Mouse (Mus musculus) hindbrain, embryonic 11.5 days (tissue): ENCODE results near the gene Etv6. TPM values are rescaled to one million over a fixed set of nuclear protein-coding genes. Genes with fewer than 3 reads are reported as not detected.

Experiments used
- ATAC-seq: fragments of 200-750 bp; cut with Nextera tagmentation; 2 replicates; pipeline ENCODE4 v1.8.0; 2017; ENCODE audit warnings: mild to moderate bottlenecking, moderate TSS enrichment, moderate library complexity; ENCODE audit not compliant: low FRiP score
- DNase-seq: peaks from one replicate; pipeline ENCODE4 v3.0.0-alpha.2; 2015; ENCODE audit warnings: low spot score
- H3K27ac ChIP-seq: fragments of 300-500 bp; sonication (generic); 2 replicates; pipeline ENCODE4 v1.5.1; 2014; ENCODE audit warnings: mild to moderate bottlenecking, low read depth, low read length
- H3K27me3 ChIP-seq: fragments of 300-500 bp; sonication (generic); 2 replicates; pipeline ENCODE4 v1.6.1; 2014; ENCODE audit warnings: mild to moderate bottlenecking, low read length, moderate library complexity, mixed read lengths; ENCODE audit not compliant: control insufficient read depth, insufficient read depth
- H3K36me3 ChIP-seq: fragments of 300-500 bp; sonication (generic); 2 replicates; pipeline ENCODE4 v1.6.1; 2014; ENCODE audit warnings: mild to moderate bottlenecking, low read length, moderate library complexity, mixed read lengths; ENCODE audit not compliant: control insufficient read depth, insufficient read depth
- H3K4me1 ChIP-seq: fragments of 300-500 bp; sonication (generic); replicated peaks from 2 replicates; pipeline ENCODE4 v1.6.1; 2014; ENCODE audit warnings: low read length, mixed read lengths; ENCODE audit not compliant: control insufficient read depth, insufficient read depth
- H3K4me2 ChIP-seq: fragments of 300-500 bp; sonication (generic); replicated peaks from 2 replicates; pipeline ENCODE4 v1.6.1; 2014; ENCODE audit warnings: mild to moderate bottlenecking, low read depth, low read length
- H3K4me3 ChIP-seq: fragments of 300-500 bp; sonication (generic); 2 replicates; pipeline ENCODE4 v1.5.1; 2014; ENCODE audit warnings: low read depth, low read length
- H3K9ac ChIP-seq: fragments of 300-500 bp; sonication (generic); 2 replicates; pipeline ENCODE4 v1.6.1; 2014; ENCODE audit warnings: low read depth, low read length
- H3K9me3 ChIP-seq: fragments of 300-500 bp; sonication (generic); 2 replicates; pipeline ENCODE4 v1.6.1; 2016; ENCODE audit warnings: low read length; ENCODE audit not compliant: control insufficient read depth
- WGBS: fragments of 180-500 bp; shearing (Covaris S2); extraction: QIAGEN DNeasy Blood & Tissue Kit; methylation state at CpG from one replicate; pipeline ENCODE4 v1.1.7; 2014; 5-methylcytosine and 5-hydroxymethylcytosine counted together
- polyA plus RNA-seq: library from polyadenylated mRNA; unstranded; fragments of >200 nt; fragmentation: Nextera tagmentation; extraction: Ambion mirVana; gene quantifications from 2 replicates; pipeline ENCODE4 v1.2.1, GENCODE M21; 2014

Gene Etv6
- polyA plus RNA-seq, 1 experiment from 2014 or later = 13.0 TPM

DNA sequence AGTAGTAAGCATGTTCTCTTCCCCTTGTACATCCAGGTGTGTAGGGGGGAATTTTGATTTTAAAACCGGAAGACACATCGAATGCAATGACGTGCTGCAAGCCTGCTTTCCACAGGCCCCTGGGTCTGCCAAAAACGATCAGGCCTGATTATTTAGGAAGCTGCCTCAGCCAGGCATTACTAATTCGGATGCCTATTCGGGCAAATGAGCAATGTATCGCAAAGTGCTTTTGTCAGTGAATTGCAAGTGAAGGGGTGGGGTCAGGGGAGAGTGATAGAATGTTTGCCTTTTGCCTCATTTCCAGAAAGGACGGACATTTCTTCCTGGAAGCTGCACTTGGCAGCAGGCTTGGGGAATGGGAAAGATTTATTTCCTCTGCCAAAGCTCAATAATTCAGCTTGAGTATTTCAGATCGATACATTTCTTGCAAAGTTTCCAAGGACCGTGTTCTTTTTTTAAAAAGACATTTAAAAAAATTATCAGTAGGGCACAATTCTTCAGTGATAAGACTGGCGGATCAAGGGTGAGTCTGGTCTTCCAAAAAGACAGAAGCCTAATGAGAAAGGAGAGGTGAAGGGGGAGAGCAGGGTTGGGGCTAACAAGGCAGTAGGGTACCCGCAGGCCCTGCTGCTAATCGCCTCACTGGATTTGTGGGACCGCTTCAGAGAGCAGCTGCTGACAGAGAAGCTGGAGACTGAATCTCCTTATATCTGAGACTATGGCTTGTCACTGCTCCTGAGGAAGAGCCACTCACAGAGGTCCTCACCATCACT is 172.9 kb downstream of the Etv6 start:
- Histone ChIP-seq H3K4me3 (no peak overlapping the region), H3K36me3 (no peaks in the 10 kb centered on the region), H3K9ac (no peak overlapping the region), H3K27ac (no peak overlapping the region), H3K4me2 (no peak overlapping the region), H3K9me3 (no peaks in the 10 kb centered on the region), H3K27me3 (no peaks in the 10 kb centered on the region), H3K4me1 (no peaks in the 10 kb centered on the region)
- 75% methylated on average over 14 of the region's 14 CpGs for WGBS
- no peak for ATAC-seq
- no peak for DNase-seq

DNA sequence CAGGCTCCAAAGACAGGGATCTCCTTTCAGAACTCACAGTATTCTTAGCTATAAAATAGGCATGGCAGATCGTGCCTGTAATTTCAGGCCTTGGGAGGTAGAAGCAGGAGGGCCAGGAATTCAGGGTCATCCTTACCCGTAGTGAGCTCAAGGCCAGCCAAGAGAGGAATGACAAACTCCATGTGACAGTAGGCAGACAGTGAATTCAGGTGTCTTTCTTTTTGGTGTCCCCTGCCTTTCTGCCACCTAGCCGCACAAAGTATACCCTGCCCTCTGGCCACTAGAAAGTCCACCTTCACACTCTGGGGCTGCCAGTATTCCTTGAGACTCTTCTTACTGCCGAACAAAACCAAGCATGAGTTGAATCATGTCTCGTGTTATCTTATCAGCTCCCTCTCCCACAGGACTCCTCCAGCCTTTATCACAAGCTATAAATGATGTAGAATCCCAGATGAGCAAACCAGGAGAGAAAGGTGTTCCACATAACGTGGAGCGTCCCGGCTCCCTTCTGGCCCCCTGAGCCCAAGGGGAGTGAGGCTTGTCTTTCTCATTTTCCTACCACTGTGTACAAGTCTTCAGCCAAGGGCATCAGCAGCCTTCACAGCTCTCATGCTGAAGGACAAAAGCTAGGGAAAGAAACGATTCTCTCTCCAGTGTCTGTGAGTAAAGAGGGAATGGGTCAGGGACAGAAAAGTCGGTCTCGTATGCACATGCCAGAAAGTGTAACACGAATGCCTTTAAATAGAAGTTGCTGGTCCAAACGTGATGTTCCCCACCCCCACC is 175.4 kb downstream of the Etv6 start:
- no peak overlapping the region for H3K4me2 ChIP-seq
- WGBS = 85% methylated on average over 13 of the region's 13 CpGs

DNA sequence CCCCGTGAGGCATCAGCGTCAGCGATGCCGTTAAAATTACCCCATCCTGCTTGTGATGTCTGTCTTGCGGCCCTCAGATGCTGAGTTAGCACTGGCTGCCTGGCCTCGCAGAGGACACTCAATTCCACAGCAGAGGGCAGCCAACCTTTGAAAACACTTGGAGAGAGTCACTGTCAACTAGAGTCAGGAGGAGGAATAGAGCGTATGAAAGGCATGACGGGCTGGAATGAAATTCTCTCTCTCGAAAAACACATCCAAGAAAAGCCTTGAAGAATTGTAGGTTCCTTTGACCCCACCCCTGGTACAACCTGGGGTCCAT is 175.9 kb downstream of the Etv6 start:
- H3K27me3 ChIP-seq = no peaks in the 10 kb centered on the region
- no peak overlapping the region for H3K4me2 ChIP-seq
- H3K9me3 ChIP-seq = no peaks in the 10 kb centered on the region
- ATAC-seq = no peak
- no peaks in the 10 kb centered on the region for H3K4me1 ChIP-seq
- WGBS = 82% methylated on average over 9 of the region's 9 CpGs
- no peak overlapping the region for H3K27ac ChIP-seq
- no peak overlapping the region for H3K4me3 ChIP-seq
- no peak overlapping the region for H3K9ac ChIP-seq
- no peaks in the 10 kb centered on the region for H3K36me3 ChIP-seq
- no peak for DNase-seq

More for the DNA sequence above, 175.4 kb downstream of the Etv6 start:
- Histone ChIP-seq H3K9ac (no peak overlapping the region), H3K27me3 (no peaks in the 10 kb centered on the region), H3K36me3 (no peaks in the 10 kb centered on the region), H3K4me1 (no peaks in the 10 kb centered on the region), H3K9me3 (no peaks in the 10 kb centered on the region), H3K4me3 (no peak overlapping the region), H3K27ac (no peak overlapping the region)
- ATAC-seq = no peak
- no peak for DNase-seq

GRCm38 (mm10) chr6:134217747-134218146 is 182.2 kb downstream of the Etv6 start:
- no peaks in the 10 kb centered on the region for H3K27me3 ChIP-seq
- H3K4me2 ChIP-seq = no peak overlapping the region
- H3K9ac ChIP-seq = no peak overlapping the region
- no peaks in the 10 kb centered on the region for H3K36me3 ChIP-seq
- H3K4me1 ChIP-seq = no peaks in the 10 kb centered on the region
- DNase-seq (no peak), ATAC-seq (no peak)
- 95% methylated on average over 6 of the region's 6 CpGs for WGBS
- no peak overlapping the region for H3K4me3 ChIP-seq
- no peak overlapping the region for H3K27ac ChIP-seq
- H3K9me3 ChIP-seq = no peaks in the 10 kb centered on the region

DNA sequence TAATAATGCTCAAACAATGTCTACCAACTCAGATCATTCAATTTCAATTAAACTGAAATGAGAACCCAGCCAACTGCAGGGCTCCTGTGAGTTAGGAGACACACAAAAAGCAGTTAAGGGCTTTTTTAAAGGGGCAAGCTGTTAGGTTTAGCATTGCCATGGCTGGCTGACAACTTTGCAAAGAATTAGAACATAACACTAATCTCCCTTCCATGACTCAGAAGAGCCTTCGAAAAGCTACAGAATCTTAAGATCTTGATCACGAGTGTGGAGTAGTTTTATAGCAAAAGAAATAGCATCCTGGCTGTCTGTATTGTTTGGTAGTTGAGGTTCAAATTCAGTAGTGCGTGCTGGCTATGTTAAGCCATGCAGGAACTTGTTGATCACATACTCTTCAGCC is 182.9 kb downstream of the Etv6 start:
- H3K4me2 ChIP-seq = no peak overlapping the region
- H3K36me3 ChIP-seq = no peaks in the 10 kb centered on the region
- ATAC-seq = no peak
- no peaks in the 10 kb centered on the region for H3K27me3 ChIP-seq
- H3K27ac ChIP-seq = no peak overlapping the region
- no peak overlapping the region for H3K9ac ChIP-seq
- H3K4me3 ChIP-seq = no peak overlapping the region
- whole genome bisulfite sequencing = 92% methylated on average over 3 of the region's 3 CpGs
- H3K9me3 ChIP-seq = no peaks in the 10 kb centered on the region
- no peaks in the 10 kb centered on the region for H3K4me1 ChIP-seq
- DNase-seq = no peak

DNA sequence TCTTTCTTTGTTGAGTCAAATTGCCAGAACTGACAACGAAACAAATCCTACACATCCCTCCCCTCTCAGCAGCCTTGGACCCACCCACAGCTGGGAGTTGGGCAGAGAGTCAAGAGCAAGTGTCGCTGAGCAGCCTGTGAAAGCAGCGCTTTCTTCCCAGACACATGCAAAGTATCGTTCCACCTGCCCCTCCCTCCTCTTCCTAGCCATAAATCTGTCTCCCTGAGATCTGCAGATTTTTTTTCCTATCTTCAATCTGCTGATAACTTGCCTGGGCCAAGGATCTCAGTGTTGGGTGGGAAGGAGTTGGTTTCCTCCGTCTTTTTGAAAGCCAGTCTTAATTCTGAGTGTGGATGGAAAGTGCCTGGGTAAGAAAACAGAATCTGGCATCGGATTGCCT is 183.9 kb downstream of the Etv6 start:
- Histone ChIP-seq H3K4me3 (no peak overlapping the region), H3K4me2 (no peak overlapping the region), H3K9me3 (no peaks in the 10 kb centered on the region), H3K36me3 (no peaks in the 10 kb centered on the region), H3K4me1 (no peaks in the 10 kb centered on the region), H3K27ac (no peak overlapping the region), H3K9ac (no peak overlapping the region), H3K27me3 (no peaks in the 10 kb centered on the region)
- 69% methylated on average over 6 of the region's 6 CpGs for WGBS
- no peak for DNase-seq
- no peak for ATAC-seq

GRCm38 (mm10) chr6:134220209-134220777 is 184.8 kb downstream of the Etv6 start:
- DNase-seq = no peak
- Histone ChIP-seq H3K4me2 (no peak overlapping the region), H3K9me3 (no peaks in the 10 kb centered on the region), H3K27ac (no peak overlapping the region), H3K9ac (no peak overlapping the region), H3K27me3 (no peaks in the 10 kb centered on the region), H3K4me1 (no peaks in the 10 kb centered on the region), H3K4me3 (no peak overlapping the region), H3K36me3 (no peaks in the 10 kb centered on the region)
- WGBS = 84% methylated on average over 13 of the region's 13 CpGs
- no peak for ATAC-seq

GRCm38 (mm10) chr6:134222248-134222929 is 186.9 kb downstream of the Etv6 start:
- Histone ChIP-seq H3K9ac (no peak overlapping the region), H3K36me3 (no peaks in the 10 kb centered on the region), H3K27me3 (no peaks in the 10 kb centered on the region), H3K4me1 (no peaks in the 10 kb centered on the region), H3K4me3 (no peak overlapping the region), H3K27ac (no peak overlapping the region), H3K4me2 (no peak overlapping the region), H3K9me3 (no peaks in the 10 kb centered on the region)
- DNase-seq (no peak), ATAC-seq (no peak)
- 40% methylated on average over 8 of the region's 8 CpGs for WGBS
